Mouse (Mus musculus): ENCODE results near the gene Nsmce4a.

GRCm38 (mm10) chr7:130537068-130537467, 35.9 kb downstream of the Nsmce4a start:
- no peak for TF ChIP-seq CTCF (conservative IDR thresholded peaks at IDR 0.05; ENCODE audit: low read length)
- no peak for TF ChIP-seq NANOG (IDR thresholded peaks at IDR 0.05; ENCODE audit: borderline replicate concordance, low read length)

Data from E14TG2a.4 (cell line).